Mouse (Mus musculus): ENCODE measurements at regions not wholly inside any gene's neighbourhood (a gene's known extent, or its start where the extent isn't known, plus 50 kb on each side); places are given as distances from the start of the nearest gene placed in this dataset.

GRCm38 (mm10) chr5:148451811-148452210 is 52.1 kb upstream of the Slc7a1 start:
- TF ChIP-seq CTCF (conservative IDR thresholded peaks at IDR 0.05 in 1 of 2, IDR thresholded peaks at IDR 0.05 in 1 of 2; ENCODE audit: low read depth in 2 of 2, low read length in 2 of 2): peak; percentile 87 to 89
- TF ChIP-seq USF1 (IDR thresholded peaks at IDR 0.05; ENCODE audit: low read depth, low read length): no peak
- TF ChIP-seq POLR2AphosphoS2 (IDR thresholded peaks at IDR 0.05; ENCODE audit: low read depth, low read length): no peak
- TF ChIP-seq TBP (conservative IDR thresholded peaks at IDR 0.05; ENCODE audit: low read depth, low read length): no peak
- no peak for TF ChIP-seq MAFK (IDR thresholded peaks at IDR 0.05; ENCODE audit: insufficient replicate concordance, low read length)

Measured in CH12.LX (cell line).